Mouse (Mus musculus): ENCODE measurements at regions not wholly inside any gene's neighbourhood (a gene's known extent, or its start where the extent isn't known, plus 50 kb on each side); places are given as distances from the start of the nearest gene placed in this dataset.

DNA sequence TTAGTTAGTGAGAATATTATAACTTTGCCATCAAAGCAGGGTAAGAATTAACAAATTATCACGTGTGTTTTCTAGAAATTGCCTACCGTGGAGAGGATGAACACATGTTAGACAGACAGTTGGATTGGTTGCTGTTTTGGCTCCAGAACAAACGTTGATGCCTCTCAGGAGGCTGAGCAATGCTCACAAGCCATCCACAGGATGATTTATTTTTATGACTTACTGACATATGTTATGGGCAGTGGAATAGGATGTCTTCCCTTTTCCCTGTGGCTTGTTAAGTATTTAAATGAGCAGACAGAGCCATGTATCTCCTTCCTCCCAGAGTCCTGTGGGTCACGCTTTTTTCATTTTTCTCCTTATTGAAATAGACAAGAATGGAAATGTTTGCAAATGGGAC lies 652.0 kb downstream of the Hace1 start:
- Histone ChIP-seq H3K27ac (ENCODE audit: low read depth, low read length) (no peak overlapping the region), H3K36me3 (ENCODE audit: insufficient read depth, low read length) (no peaks in the 10 kb centered on the region), H3K9me3 (ENCODE audit: low read length) (no peaks in the 10 kb centered on the region), H3K4me2 (ENCODE audit: low read depth, low read length, poor library complexity, severe bottlenecking) (no peak overlapping the region), H3K27me3 (ENCODE audit: insufficient read depth, low read length) (no peaks in the 10 kb centered on the region), H3K4me1 (ENCODE audit: insufficient read depth, low read length) (no peaks in the 10 kb centered on the region), H3K9ac (replicated peaks; ENCODE audit: low read length, poor library complexity, severe bottlenecking) (no peak overlapping the region), H3K4me3 (ENCODE audit: low read depth, low read length) (no peak overlapping the region)
- 62% methylated on average over 4 of the region's 4 CpGs for WGBS
- peak; percentile 56 for DNase-seq (ENCODE audit: low spot score)
- ATAC-seq (ENCODE audit: low FRiP score) = no peak
- no peak for TF ChIP-seq CTCF (IDR thresholded peaks at IDR 0.05)

DNA sequence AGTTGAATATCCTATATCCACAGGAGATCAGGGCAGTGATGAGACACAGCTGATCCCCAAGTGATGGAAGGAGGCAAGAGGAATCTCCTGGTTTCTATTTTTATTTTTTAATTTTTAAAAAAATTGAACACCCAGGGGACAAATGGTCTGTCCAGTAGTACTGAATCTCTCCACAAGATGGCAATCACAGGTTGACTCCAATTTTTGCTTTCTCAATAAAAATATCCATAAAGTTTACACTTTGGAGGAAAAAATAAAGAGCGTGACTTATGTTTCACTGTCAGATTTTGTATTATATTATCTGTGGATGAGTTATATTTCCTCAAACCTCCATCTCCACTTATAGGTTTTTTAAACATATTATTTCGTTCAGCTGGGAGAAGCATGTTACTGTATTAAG lies 658.0 kb downstream of the Hace1 start:
- peak; percentile 74 for TF ChIP-seq CTCF (IDR thresholded peaks at IDR 0.05)
- 48% methylated on average over 2 of the region's 2 CpGs for WGBS

GRCm38 (mm10) chr10:46255575-46255974 lies 677.9 kb downstream of the Hace1 start:
- Histone ChIP-seq H3K4me1 (ENCODE audit: insufficient read depth, low read length) (no peaks in the 10 kb centered on the region), H3K4me2 (ENCODE audit: low read depth, low read length, poor library complexity, severe bottlenecking) (no peak overlapping the region), H3K36me3 (ENCODE audit: insufficient read depth, low read length) (no peaks in the 10 kb centered on the region), H3K9ac (replicated peaks; ENCODE audit: low read length, poor library complexity, severe bottlenecking) (no peak overlapping the region), H3K9me3 (ENCODE audit: low read length) (no peaks in the 10 kb centered on the region), H3K27ac (ENCODE audit: low read depth, low read length) (no peak overlapping the region), H3K27me3 (ENCODE audit: insufficient read depth, low read length) (no peaks in the 10 kb centered on the region), H3K4me3 (ENCODE audit: low read depth, low read length) (no peak overlapping the region)
- DNase-seq (ENCODE audit: low spot score) (no peak), ATAC-seq (ENCODE audit: low FRiP score) (no peak)
- WGBS = 36% methylated on average over 1 of the region's 1 CpGs
- TF ChIP-seq CTCF (IDR thresholded peaks at IDR 0.05) = no peak

More for the DNA sequence above, 658.0 kb downstream of the Hace1 start:
- Histone ChIP-seq H3K9me3 (ENCODE audit: low read length) (no peaks in the 10 kb centered on the region), H3K9ac (replicated peaks; ENCODE audit: low read length, poor library complexity, severe bottlenecking) (no peak overlapping the region), H3K27ac (ENCODE audit: low read depth, low read length) (no peak overlapping the region), H3K27me3 (ENCODE audit: insufficient read depth, low read length) (no peaks in the 10 kb centered on the region), H3K4me3 (ENCODE audit: low read depth, low read length) (no peak overlapping the region), H3K36me3 (ENCODE audit: insufficient read depth, low read length) (no peaks in the 10 kb centered on the region), H3K4me1 (ENCODE audit: insufficient read depth, low read length) (no peaks in the 10 kb centered on the region), H3K4me2 (ENCODE audit: low read depth, low read length, poor library complexity, severe bottlenecking) (no peak overlapping the region)
- ATAC-seq (ENCODE audit: low FRiP score) (no peak), DNase-seq (ENCODE audit: low spot score) (peak; percentile 32)

- DNase-seq (ENCODE audit: low spot score) (peak; percentile 28), ATAC-seq (ENCODE audit: low FRiP score) (no peak)
- WGBS = 90% methylated on average over 1 of the region's 1 CpGs
- Histone ChIP-seq H3K4me2 (ENCODE audit: low read depth, low read length, poor library complexity, severe bottlenecking) (no peak overlapping the region), H3K4me3 (ENCODE audit: low read depth, low read length) (no peak overlapping the region), H3K27me3 (ENCODE audit: insufficient read depth, low read length) (no peaks in the 10 kb centered on the region), H3K4me1 (ENCODE audit: insufficient read depth, low read length) (no peaks in the 10 kb centered on the region), H3K27ac (ENCODE audit: low read depth, low read length) (no peak overlapping the region), H3K9me3 (ENCODE audit: low read length) (no peaks in the 10 kb centered on the region), H3K9ac (replicated peaks; ENCODE audit: low read length, poor library complexity, severe bottlenecking) (no peak overlapping the region), H3K36me3 (ENCODE audit: insufficient read depth, low read length) (no peaks in the 10 kb centered on the region)
- no peak for TF ChIP-seq CTCF (IDR thresholded peaks at IDR 0.05)
Measured at GRCm38 (mm10) chr10:46269710-46270109, 692.1 kb downstream of the Hace1 start.

DNA sequence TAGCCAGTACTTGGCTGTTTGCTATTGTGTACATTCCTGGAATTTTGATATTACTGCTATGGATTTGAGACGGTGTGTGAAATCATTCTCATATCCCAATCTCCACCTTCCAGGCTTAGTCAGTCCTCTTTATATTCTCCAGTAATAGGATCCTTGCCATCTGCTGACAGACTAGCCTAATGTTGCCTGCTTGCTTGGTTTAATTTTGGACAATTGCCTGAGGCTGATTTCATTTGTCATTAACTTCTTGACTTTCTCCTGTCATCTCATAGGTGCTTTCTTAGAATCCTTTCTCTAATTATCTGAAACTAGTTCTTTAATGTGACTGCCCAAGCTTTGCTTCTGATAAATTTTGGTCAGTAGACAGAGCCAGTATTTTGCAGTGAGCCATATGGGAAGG lies 696.2 kb downstream of the Hace1 start:
- WGBS = 45% methylated on average over 1 of the region's 1 CpGs
- Histone ChIP-seq H3K9ac (replicated peaks; ENCODE audit: low read length, poor library complexity, severe bottlenecking) (no peak overlapping the region), H3K27ac (ENCODE audit: low read depth, low read length) (no peak overlapping the region), H3K9me3 (ENCODE audit: low read length) (no peaks in the 10 kb centered on the region), H3K4me1 (ENCODE audit: insufficient read depth, low read length) (no peaks in the 10 kb centered on the region), H3K4me3 (ENCODE audit: low read depth, low read length) (no peak overlapping the region), H3K4me2 (ENCODE audit: low read depth, low read length, poor library complexity, severe bottlenecking) (no peak overlapping the region), H3K27me3 (ENCODE audit: insufficient read depth, low read length) (no peaks in the 10 kb centered on the region), H3K36me3 (ENCODE audit: insufficient read depth, low read length) (no peaks in the 10 kb centered on the region)
- DNase-seq (ENCODE audit: low spot score) (peak; percentile 41), ATAC-seq (ENCODE audit: low FRiP score) (no peak)
- TF ChIP-seq CTCF (IDR thresholded peaks at IDR 0.05) = no peak

GRCm38 (mm10) chr10:46294290-46294689 lies 716.7 kb downstream of the Hace1 start:
- no peaks in the 10 kb centered on the region for H3K9me3 ChIP-seq (ENCODE audit: low read length)
- no peak overlapping the region for H3K27ac ChIP-seq (ENCODE audit: low read depth, low read length)
- no peaks in the 10 kb centered on the region for H3K27me3 ChIP-seq (ENCODE audit: insufficient read depth, low read length)
- TF ChIP-seq CTCF (IDR thresholded peaks at IDR 0.05) = no peak
- H3K36me3 ChIP-seq (ENCODE audit: insufficient read depth, low read length) = no peaks in the 10 kb centered on the region
- 75% methylated on average over 5 of the region's 5 CpGs for WGBS
- ATAC-seq (ENCODE audit: low FRiP score) = no peak
- H3K9ac ChIP-seq (replicated peaks; ENCODE audit: low read length, poor library complexity, severe bottlenecking) = no peak overlapping the region
- no peak overlapping the region for H3K4me2 ChIP-seq (ENCODE audit: low read depth, low read length, poor library complexity, severe bottlenecking)
- no peak overlapping the region for H3K4me3 ChIP-seq (ENCODE audit: low read depth, low read length)
- no peak for DNase-seq (ENCODE audit: low spot score)
- H3K4me1 ChIP-seq (ENCODE audit: insufficient read depth, low read length) = no peaks in the 10 kb centered on the region
